Mouse (Mus musculus): Measurements from ENCODE around the gene Gm3336. TPM values are rescaled to one million over a fixed set of nuclear protein-coding genes. Genes with fewer than 3 reads are reported as not detected.

Gene Gm3336
- polyA plus RNA-seq, 1 experiment: 0.23 TPM

DNA sequence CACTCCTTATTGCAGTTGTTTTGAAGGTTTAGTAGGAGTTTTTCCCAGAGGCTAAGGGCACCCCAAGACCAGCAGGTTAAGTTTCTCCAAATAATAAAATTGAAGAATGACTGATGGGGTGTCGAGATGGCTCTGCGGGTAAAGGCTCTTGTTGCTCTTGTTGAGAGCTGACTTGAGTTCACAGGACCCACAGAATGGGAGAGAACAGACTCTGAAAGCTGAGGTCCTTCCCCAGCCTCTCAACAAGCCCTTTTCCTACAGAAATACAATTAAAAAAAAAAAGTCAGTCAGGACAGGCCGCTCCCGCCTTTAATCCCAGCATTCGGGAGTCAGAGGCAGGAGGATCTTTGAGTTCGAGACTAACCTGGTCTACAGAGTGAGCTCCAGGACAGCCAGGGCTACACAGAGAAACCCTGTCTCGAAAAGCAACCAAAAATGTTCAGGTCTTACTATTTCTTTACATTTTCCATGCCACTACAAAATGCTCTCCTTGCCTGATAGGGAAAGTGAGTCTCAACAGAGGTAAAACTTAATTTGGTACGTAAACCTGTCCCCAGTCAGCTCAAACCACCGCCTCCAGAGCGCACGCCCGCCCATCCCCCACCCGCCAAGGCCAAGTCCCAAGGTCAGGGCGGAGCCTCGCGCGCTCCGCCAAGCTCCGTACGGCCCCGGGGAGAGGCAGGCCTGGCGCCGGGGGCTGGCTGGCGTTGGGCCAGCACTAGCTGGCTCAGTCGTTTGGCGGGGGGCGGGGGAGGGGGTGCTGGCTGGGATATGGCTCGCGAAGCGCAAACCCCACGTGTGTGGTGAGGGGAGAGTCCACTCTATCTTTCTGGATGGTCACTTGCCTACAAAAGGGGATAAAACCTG is 22.1 kb upstream of the Gm3336 start:
- TF ChIP-seq MYOG (IDR thresholded peaks at IDR 0.05; ENCODE audit: control insufficient read depth in 1 of 3, insufficient read depth in 1 of 3, insufficient read length in 2 of 3, low read depth in 2 of 3) (no peak), MYOD1 (IDR thresholded peaks at IDR 0.05; ENCODE audit: control insufficient read depth in 1 of 3, insufficient read length in 2 of 3, low read depth in 2 of 3) (no peak), TCF12 (IDR thresholded peaks at IDR 0.05; ENCODE audit: insufficient read depth, poor library complexity, severe bottlenecking) (no peak), CEBPB (IDR thresholded peaks at IDR 0.05; ENCODE audit: insufficient read depth, poor library complexity, severe bottlenecking) (no peak), TCF3 (IDR thresholded peaks at IDR 0.05; ENCODE audit: insufficient read length, low read depth) (no peak), E2F4 (IDR thresholded peaks at IDR 0.05; ENCODE audit: insufficient read depth) (no peak), POLR2AphosphoS2 (IDR thresholded peaks at IDR 0.05; ENCODE audit: insufficient read length, low read depth) (no peak), USF1 (IDR thresholded peaks at IDR 0.05; ENCODE audit: low read depth) (no peak), SRF (IDR thresholded peaks at IDR 0.05; ENCODE audit: control insufficient read depth, insufficient read length, low read depth) (no peak), POLR2A (IDR thresholded peaks at IDR 0.05; ENCODE audit: insufficient read length, low read depth) (no peak), MAX (IDR thresholded peaks at IDR 0.05; ENCODE audit: low read depth) (no peak), REST (IDR thresholded peaks at IDR 0.05; ENCODE audit: insufficient read depth, insufficient read length) (no peak)
- Histone ChIP-seq H3K4me3 (no peak overlapping the region), H3ac (ENCODE audit: control insufficient read depth, insufficient read length) (no peak overlapping the region), H3K79me2 (ENCODE audit: control insufficient read depth, insufficient read depth) (peaks cover 16% of the 10 kb centered on the region), H3K36me3 (ENCODE audit: control insufficient read depth, insufficient read depth) (no peaks in the 10 kb centered on the region), H3K4me2 (ENCODE audit: low read depth) (peak overlapping the region; percentile 14), H3K27me3 (ENCODE audit: control insufficient read depth, insufficient read depth, insufficient read length) (no peaks in the 10 kb centered on the region)

DNA sequence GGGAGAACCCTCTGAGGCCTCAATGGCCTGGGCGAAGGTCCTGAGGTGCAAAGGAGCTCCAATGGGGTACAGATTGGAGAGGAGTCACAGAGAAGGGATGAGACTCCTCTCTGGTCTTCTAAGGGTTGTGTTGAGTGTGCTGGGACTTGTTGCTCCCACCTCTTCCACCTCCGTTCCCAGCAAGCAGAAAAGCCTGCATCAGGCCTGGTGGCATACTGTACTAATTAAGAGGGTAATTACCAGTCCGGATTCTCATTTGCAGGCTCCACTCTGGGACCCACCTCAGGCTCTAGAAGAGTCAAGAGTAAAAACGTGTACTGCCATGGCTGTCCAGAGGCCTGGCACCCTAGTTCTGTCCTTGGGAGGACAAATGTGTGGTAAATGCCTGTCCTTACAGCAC is 21.4 kb upstream of the Gm3336 start:
- no peak overlapping the region for H3K4me3 ChIP-seq
- H3K36me3 ChIP-seq (ENCODE audit: control insufficient read depth, insufficient read depth): no peaks in the 10 kb centered on the region
- no peaks in the 10 kb centered on the region for H3K27me3 ChIP-seq (ENCODE audit: control insufficient read depth, insufficient read depth, insufficient read length)
- peaks cover 20% of the 10 kb centered on the region for H3K79me2 ChIP-seq (ENCODE audit: control insufficient read depth, insufficient read depth)
- no peak overlapping the region for H3ac ChIP-seq (ENCODE audit: control insufficient read depth, insufficient read length)
- TF ChIP-seq POLR2AphosphoS2 (IDR thresholded peaks at IDR 0.05; ENCODE audit: insufficient read length, low read depth) (no peak), SRF (IDR thresholded peaks at IDR 0.05; ENCODE audit: control insufficient read depth, insufficient read length, low read depth) (no peak), REST (IDR thresholded peaks at IDR 0.05; ENCODE audit: insufficient read depth, insufficient read length) (no peak), E2F4 (IDR thresholded peaks at IDR 0.05; ENCODE audit: insufficient read depth) (no peak), TCF3 (IDR thresholded peaks at IDR 0.05; ENCODE audit: insufficient read length, low read depth) (no peak), TCF12 (IDR thresholded peaks at IDR 0.05; ENCODE audit: insufficient read depth, poor library complexity, severe bottlenecking) (no peak), POLR2A (IDR thresholded peaks at IDR 0.05; ENCODE audit: insufficient read length, low read depth) (no peak)
- peak overlapping the region; percentile 6 for H3K4me2 ChIP-seq (ENCODE audit: low read depth)

DNA sequence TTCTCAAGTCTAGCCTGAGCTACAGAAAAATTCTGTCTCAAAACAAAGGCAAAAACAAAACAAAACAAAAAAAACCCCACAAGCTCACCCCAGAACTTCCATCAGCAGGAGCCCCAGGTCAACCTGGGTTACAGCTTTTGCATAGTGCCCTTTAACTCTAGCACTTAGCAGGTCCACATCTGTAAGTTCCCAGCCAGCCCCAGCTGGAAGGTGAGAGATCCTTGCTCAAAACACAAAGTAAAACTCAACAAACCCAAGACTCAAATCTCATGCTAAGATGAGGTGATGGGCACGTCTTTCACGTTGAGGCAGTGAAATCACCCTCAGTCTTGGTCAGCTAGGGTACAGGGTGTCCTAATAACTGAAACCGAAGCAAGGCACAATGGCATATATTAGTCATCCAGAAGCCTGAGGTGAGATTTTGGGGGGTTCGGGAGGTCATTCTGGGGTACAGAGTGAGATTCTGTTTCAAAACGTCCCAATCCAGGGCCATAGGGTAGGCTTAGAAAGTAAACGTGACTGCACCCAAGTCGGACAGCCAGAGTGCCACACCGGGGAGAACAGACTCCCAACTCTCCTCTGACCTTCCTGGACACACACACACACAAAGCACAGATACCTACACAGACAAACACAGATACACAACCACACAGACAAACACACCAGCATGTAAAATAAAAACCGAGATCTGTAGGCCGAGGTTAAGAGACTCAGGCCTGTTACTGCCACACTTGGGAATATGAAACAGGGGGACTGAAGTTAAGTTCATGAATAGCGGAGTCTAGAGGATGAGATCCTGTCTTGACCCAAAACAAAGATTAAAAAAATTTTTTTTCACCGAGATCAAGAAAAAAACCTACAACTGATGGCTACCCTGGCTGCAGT is 20.7 kb upstream of the Gm3336 start:
- Histone ChIP-seq H3K4me3 (peak overlapping the region; percentile 94), H3K27me3 (ENCODE audit: control insufficient read depth, insufficient read depth, insufficient read length) (no peaks in the 10 kb centered on the region), H3K79me2 (ENCODE audit: control insufficient read depth, insufficient read depth) (peaks cover 20% of the 10 kb centered on the region), H3K4me2 (ENCODE audit: low read depth) (peak overlapping the region; percentile 83), H3K36me3 (ENCODE audit: control insufficient read depth, insufficient read depth) (no peaks in the 10 kb centered on the region), H3ac (ENCODE audit: control insufficient read depth, insufficient read length) (peak overlapping the region; percentile 68)
- TF ChIP-seq CEBPB (IDR thresholded peaks at IDR 0.05; ENCODE audit: insufficient read depth, poor library complexity, severe bottlenecking) (no peak), TCF12 (IDR thresholded peaks at IDR 0.05; ENCODE audit: insufficient read depth, poor library complexity, severe bottlenecking) (no peak), E2F4 (IDR thresholded peaks at IDR 0.05; ENCODE audit: insufficient read depth) (no peak), TCF3 (IDR thresholded peaks at IDR 0.05; ENCODE audit: insufficient read length, low read depth) (no peak), MYOD1 (IDR thresholded peaks at IDR 0.05; ENCODE audit: control insufficient read depth in 1 of 3, insufficient read length in 2 of 3, low read depth in 2 of 3) (no peak), POLR2A (IDR thresholded peaks at IDR 0.05; ENCODE audit: insufficient read length, low read depth) (no peak), POLR2AphosphoS2 (IDR thresholded peaks at IDR 0.05; ENCODE audit: insufficient read length, low read depth) (no peak), REST (IDR thresholded peaks at IDR 0.05; ENCODE audit: insufficient read depth, insufficient read length) (no peak), MYOG (IDR thresholded peaks at IDR 0.05; ENCODE audit: control insufficient read depth in 1 of 3, insufficient read depth in 1 of 3, insufficient read length in 2 of 3, low read depth in 2 of 3) (no peak)

DNA sequence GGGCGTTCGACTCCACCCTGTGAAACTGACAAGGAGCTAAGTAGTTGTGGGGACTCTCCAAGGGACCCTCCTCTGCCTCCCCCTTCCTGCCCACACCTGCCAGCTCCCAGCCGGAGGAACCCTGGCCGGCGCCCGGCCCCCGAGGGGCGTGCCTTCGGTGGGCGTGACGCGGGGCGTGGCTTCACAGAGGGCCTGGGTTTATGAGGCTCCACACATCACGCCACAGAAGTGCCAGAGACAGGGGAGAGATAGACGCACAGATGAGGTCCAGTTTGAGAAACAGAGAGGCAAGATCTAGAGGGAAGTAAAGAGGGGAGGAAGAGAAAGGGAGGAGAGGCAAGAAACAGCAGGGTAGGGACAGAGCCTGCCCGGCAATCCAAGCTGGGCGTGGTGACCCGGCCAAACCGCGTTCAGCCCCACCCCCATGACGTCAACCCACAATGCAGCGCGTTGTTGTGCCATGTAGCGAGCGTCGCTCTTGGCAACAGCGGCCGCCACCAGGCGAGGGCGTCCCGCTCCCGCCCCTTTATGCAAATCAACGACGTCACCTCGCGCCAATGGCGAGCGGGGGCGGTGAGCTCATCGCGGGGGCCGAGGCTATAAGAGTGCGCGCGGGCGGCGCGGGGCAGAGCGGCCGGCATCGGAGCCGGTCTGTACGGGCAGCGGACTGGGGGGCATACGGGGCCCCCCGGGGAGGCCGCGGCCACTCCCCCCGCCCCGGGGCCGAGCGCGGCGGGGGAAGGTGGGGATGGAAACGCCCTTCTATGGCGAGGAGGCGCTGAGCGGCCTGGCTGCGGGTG is 19.8 kb upstream of the Gm3336 start, which contains the start of gene Jund:
Gene Jund, plus strand, starts transcription at position 640 of the 800 bp plus-strand sequence.
- H3K4me3 ChIP-seq: peak within 1 kb of the TSS; percentile 94
- H3K79me2 ChIP-seq (ENCODE audit: control insufficient read depth, insufficient read depth): peaks cover 20% of the 10 kb centered on the region
- peak within 1 kb of the TSS; percentile 83 for H3K4me2 ChIP-seq (ENCODE audit: low read depth)
- no peak for TF ChIP-seq MAX (IDR thresholded peaks at IDR 0.05; ENCODE audit: low read depth)
- TF ChIP-seq MYOD1 (IDR thresholded peaks at IDR 0.05; ENCODE audit: control insufficient read depth in 1 of 3, insufficient read length in 2 of 3, low read depth in 2 of 3): peak in 2 of 3 experiments; percentile 29 to 58
- no peak for TF ChIP-seq TCF12 (IDR thresholded peaks at IDR 0.05; ENCODE audit: insufficient read depth, poor library complexity, severe bottlenecking)
- TF ChIP-seq E2F4 (IDR thresholded peaks at IDR 0.05; ENCODE audit: insufficient read depth): peak; percentile 19
- no peak for TF ChIP-seq REST (IDR thresholded peaks at IDR 0.05; ENCODE audit: insufficient read depth, insufficient read length)
- no peak for TF ChIP-seq TCF3 (IDR thresholded peaks at IDR 0.05; ENCODE audit: insufficient read length, low read depth)
- TF ChIP-seq POLR2AphosphoS2 (IDR thresholded peaks at IDR 0.05; ENCODE audit: insufficient read length, low read depth): peak; percentile 89
- no peak for TF ChIP-seq USF1 (IDR thresholded peaks at IDR 0.05; ENCODE audit: low read depth)
- peak; percentile 94 for TF ChIP-seq POLR2A (IDR thresholded peaks at IDR 0.05; ENCODE audit: insufficient read length, low read depth)
- peak in 2 of 3 experiments; percentile 43 to 70 for TF ChIP-seq MYOG (IDR thresholded peaks at IDR 0.05; ENCODE audit: control insufficient read depth in 1 of 3, insufficient read depth in 1 of 3, insufficient read length in 2 of 3, low read depth in 2 of 3)
- no peak for TF ChIP-seq CEBPB (IDR thresholded peaks at IDR 0.05; ENCODE audit: insufficient read depth, poor library complexity, severe bottlenecking)
- peak; percentile 84 for TF ChIP-seq SRF (IDR thresholded peaks at IDR 0.05; ENCODE audit: control insufficient read depth, insufficient read length, low read depth)
- peak within 1 kb of the TSS; percentile 68 for H3ac ChIP-seq (ENCODE audit: control insufficient read depth, insufficient read length)
- H3K27me3 ChIP-seq (ENCODE audit: control insufficient read depth, insufficient read depth, insufficient read length): no peaks in the 10 kb centered on the region
- no peaks in the 10 kb centered on the region for H3K36me3 ChIP-seq (ENCODE audit: control insufficient read depth, insufficient read depth)
